Mouse (Mus musculus): Measurements from ENCODE around the gene Fam120a. TPM values are rescaled to one million over a fixed set of nuclear protein-coding genes. Genes with fewer than 3 reads are reported as not detected.

Gene Fam120a
- polyA plus RNA-seq, 1 experiment from 2014 or later = 22.8 TPM

GRCm38 (mm10) chr13:48869950-48870770, 97.7 kb downstream of the Fam120a start:
- no peaks in the 10 kb centered on the region for H3K9me3 ChIP-seq (ENCODE audit: control insufficient read depth, low read length)
- WGBS = under 1% methylated on average over 71 of the region's 102 CpGs
- H3K4me1 ChIP-seq (replicated peaks; ENCODE audit: control insufficient read depth, insufficient read depth, low read length) = peaks cover 34% of the 10 kb centered on the region
- H3K4me3 ChIP-seq (ENCODE audit: low read length) = peak overlapping the region; percentile 89
- no peaks in the 10 kb centered on the region for H3K36me3 ChIP-seq (ENCODE audit: control insufficient read depth, insufficient read depth, low read length)
- H3K4me2 ChIP-seq (ENCODE audit: low read depth, low read length) = peak overlapping the region; percentile 87
- peak overlapping the region; percentile 95 for H3K27ac ChIP-seq (ENCODE audit: low read length)
- no peaks in the 10 kb centered on the region for H3K27me3 ChIP-seq (ENCODE audit: control insufficient read depth, insufficient read depth, low read depth, low read length)
- ATAC-seq (ENCODE audit: low read depth) = peak; percentile 54
- H3K9ac ChIP-seq (ENCODE audit: low read length) = peak overlapping the region; percentile 99

GRCm38 (mm10) chr13:48869600-48869949, 98.2 kb downstream of the Fam120a start:
- Histone ChIP-seq H3K9me3 (ENCODE audit: control insufficient read depth, low read length) (no peaks in the 10 kb centered on the region), H3K4me1 (replicated peaks; ENCODE audit: control insufficient read depth, insufficient read depth, low read length) (peaks cover 34% of the 10 kb centered on the region), H3K4me2 (ENCODE audit: low read depth, low read length) (peak overlapping the region; percentile 87), H3K9ac (ENCODE audit: low read length) (peak overlapping the region; percentile 99), H3K27ac (ENCODE audit: low read length) (peak overlapping the region; percentile 95), H3K36me3 (ENCODE audit: control insufficient read depth, insufficient read depth, low read length) (no peaks in the 10 kb centered on the region), H3K27me3 (ENCODE audit: control insufficient read depth, insufficient read depth, low read depth, low read length) (no peaks in the 10 kb centered on the region), H3K4me3 (ENCODE audit: low read length) (peak overlapping the region; percentile 89)
- WGBS = 7% methylated on average over 5 of the region's 5 CpGs
- peak; percentile 23 for ATAC-seq (ENCODE audit: low read depth)

GRCm38 (mm10) chr13:48869088-48869487, 98.7 kb downstream of the Fam120a start:
- peak overlapping the region; percentile 99 for H3K9ac ChIP-seq (ENCODE audit: low read length)
- H3K36me3 ChIP-seq (ENCODE audit: control insufficient read depth, insufficient read depth, low read length) = no peaks in the 10 kb centered on the region
- H3K4me1 ChIP-seq (replicated peaks; ENCODE audit: control insufficient read depth, insufficient read depth, low read length) = peaks cover 34% of the 10 kb centered on the region
- 22% methylated on average over 5 of the region's 5 CpGs for WGBS
- peak overlapping the region; percentile 95 for H3K27ac ChIP-seq (ENCODE audit: low read length)
- H3K9me3 ChIP-seq (ENCODE audit: control insufficient read depth, low read length) = no peaks in the 10 kb centered on the region
- H3K4me3 ChIP-seq (ENCODE audit: low read length) = peak overlapping the region; percentile 89
- no peaks in the 10 kb centered on the region for H3K27me3 ChIP-seq (ENCODE audit: control insufficient read depth, insufficient read depth, low read depth, low read length)
- H3K4me2 ChIP-seq (ENCODE audit: low read depth, low read length) = peak overlapping the region; percentile 87
- ATAC-seq (ENCODE audit: low read depth) = no peak

- H3K36me3 ChIP-seq (ENCODE audit: control insufficient read depth, insufficient read depth, low read length) = 0 out of 2 replicates have a peak, but pooled peaks cover 2% of the 10 kb centered on the region
- H3K4me3 ChIP-seq (ENCODE audit: low read length) = no peak overlapping the region
- no peak overlapping the region for H3K27ac ChIP-seq (ENCODE audit: low read length)
- no peak overlapping the region for H3K9ac ChIP-seq (ENCODE audit: low read length)
- 64% methylated on average over 12 of the region's 12 CpGs for WGBS
- H3K9me3 ChIP-seq (ENCODE audit: control insufficient read depth, low read length) = no peaks in the 10 kb centered on the region; the same call in 1 of the 2 replicates
- peaks cover 34% of the 10 kb centered on the region for H3K4me1 ChIP-seq (replicated peaks; ENCODE audit: control insufficient read depth, insufficient read depth, low read length)
- no peak for ATAC-seq (ENCODE audit: low read depth)
- no peak overlapping the region for H3K4me2 ChIP-seq (ENCODE audit: low read depth, low read length)
- H3K27me3 ChIP-seq (ENCODE audit: control insufficient read depth, insufficient read depth, low read depth, low read length) = no peaks in the 10 kb centered on the region
These were observed 103.0 kb downstream of the Fam120a start for GRCm38 (mm10) chr13:48864673-48865356.

GRCm38 (mm10) chr13:48863556-48863955, 104.3 kb downstream of the Fam120a start:
- no peak overlapping the region for H3K27ac ChIP-seq (ENCODE audit: low read length)
- H3K9me3 ChIP-seq (ENCODE audit: control insufficient read depth, low read length) = no peaks in the 10 kb centered on the region; the same call in 1 of the 2 replicates
- H3K4me2 ChIP-seq (ENCODE audit: low read depth, low read length) = no peak overlapping the region
- no peak overlapping the region for H3K9ac ChIP-seq (ENCODE audit: low read length)
- H3K27me3 ChIP-seq (ENCODE audit: control insufficient read depth, insufficient read depth, low read depth, low read length) = no peaks in the 10 kb centered on the region
- H3K4me1 ChIP-seq (replicated peaks; ENCODE audit: control insufficient read depth, insufficient read depth, low read length) = peaks cover 26% of the 10 kb centered on the region
- no peak overlapping the region for H3K4me3 ChIP-seq (ENCODE audit: low read length)
- WGBS = 64% methylated on average over 9 of the region's 9 CpGs
- ATAC-seq (ENCODE audit: low read depth) = no peak
- H3K36me3 ChIP-seq (ENCODE audit: control insufficient read depth, insufficient read depth, low read length) = 0 out of 2 replicates have a peak, but pooled peaks cover 2% of the 10 kb centered on the region

- no peak overlapping the region for H3K4me3 ChIP-seq (ENCODE audit: low read length)
- no peak for ATAC-seq (ENCODE audit: low read depth)
- peaks cover 33% of the 10 kb centered on the region for H3K4me1 ChIP-seq (replicated peaks; ENCODE audit: control insufficient read depth, insufficient read depth, low read length)
- H3K9ac ChIP-seq (ENCODE audit: low read length) = no peak overlapping the region
- H3K36me3 ChIP-seq (ENCODE audit: control insufficient read depth, insufficient read depth, low read length) = 0 out of 2 replicates have a peak, but pooled peaks cover 2% of the 10 kb centered on the region
- no peaks in the 10 kb centered on the region; the same call in 1 of the 2 replicates for H3K9me3 ChIP-seq (ENCODE audit: control insufficient read depth, low read length)
- no peak overlapping the region for H3K4me2 ChIP-seq (ENCODE audit: low read depth, low read length)
- 72% methylated on average over 1 of the region's 1 CpGs for WGBS
- no peak overlapping the region for H3K27ac ChIP-seq (ENCODE audit: low read length)
- no peaks in the 10 kb centered on the region for H3K27me3 ChIP-seq (ENCODE audit: control insufficient read depth, insufficient read depth, low read depth, low read length)
These were observed 105.9 kb downstream of the Fam120a start for GRCm38 (mm10) chr13:48861913-48862312.

- no peak for ATAC-seq (ENCODE audit: low read depth)
- Histone ChIP-seq H3K9me3 (ENCODE audit: control insufficient read depth, low read length) (no peaks in the 10 kb centered on the region; the same call in 1 of the 2 replicates), H3K4me1 (replicated peaks; ENCODE audit: control insufficient read depth, insufficient read depth, low read length) (peaks cover 30% of the 10 kb centered on the region), H3K4me2 (ENCODE audit: low read depth, low read length) (no peak overlapping the region), H3K9ac (ENCODE audit: low read length) (no peak overlapping the region), H3K36me3 (ENCODE audit: control insufficient read depth, insufficient read depth, low read length) (0 out of 2 replicates have a peak, but pooled peaks cover 2% of the 10 kb centered on the region), H3K27ac (ENCODE audit: low read length) (peak overlapping the region; percentile 59; the same call in 1 of the 2 replicates), H3K27me3 (ENCODE audit: control insufficient read depth, insufficient read depth, low read depth, low read length) (no peaks in the 10 kb centered on the region), H3K4me3 (ENCODE audit: low read length) (no peak overlapping the region)
- 54% methylated on average over 4 of the region's 4 CpGs for WGBS
These were observed 109.0 kb downstream of the Fam120a start for GRCm38 (mm10) chr13:48858779-48859178.

- Histone ChIP-seq H3K4me1 (replicated peaks; ENCODE audit: control insufficient read depth, insufficient read depth, low read length) (peaks cover 31% of the 10 kb centered on the region), H3K27me3 (ENCODE audit: control insufficient read depth, insufficient read depth, low read depth, low read length) (no peaks in the 10 kb centered on the region), H3K36me3 (ENCODE audit: control insufficient read depth, insufficient read depth, low read length) (0 out of 2 replicates have a peak, but pooled peaks cover 2% of the 10 kb centered on the region), H3K9ac (ENCODE audit: low read length) (no peak overlapping the region), H3K27ac (ENCODE audit: low read length) (peak overlapping the region; percentile 59), H3K4me3 (ENCODE audit: low read length) (no peak overlapping the region), H3K4me2 (ENCODE audit: low read depth, low read length) (no peak overlapping the region), H3K9me3 (ENCODE audit: control insufficient read depth, low read length) (no peaks in the 10 kb centered on the region; the same call in 1 of the 2 replicates)
- peak; percentile 77 for ATAC-seq (ENCODE audit: low read depth)
- 40% methylated on average over 6 of the region's 6 CpGs for WGBS
These were observed 109.8 kb downstream of the Fam120a start for GRCm38 (mm10) chr13:48858054-48858453.
